Mouse (Mus musculus) cerebellum, adult 9-11 months (tissue): ENCODE data around the gene Rangrf.
"Not testable (repeated sequence)": the region's sequence is repeated elsewhere in the genome, so short reads cannot be mapped to it uniquely, and the experiment has no call there.

Experiments used
- DNase-seq: peaks from one replicate; pipeline ENCODE4 v3.0.0; 2022

Rangrf gene

GRCm38 (mm10) chr11:68975085-68975484 is at the start of gene Rangrf:
Gene Rangrf (minus strand): TSS chr11:68975185.
- DNase-seq = no peak

GRCm38 (mm10) chr11:69020691-69021090 is 45.7 kb upstream of the Rangrf start:
- DNase-seq = no peak

- DNase-seq = no peak
Observed at GRCm38 (mm10) chr11:69016755-69017154, 41.8 kb upstream of the Rangrf start.

- peak; percentile 92 for DNase-seq
Observed at GRCm38 (mm10) chr11:69015644-69016441, 40.9 kb upstream of the Rangrf start, which contains the start of gene Ctc1. Gene Ctc1 (plus strand): TSS chr11:69015911.

- peak; percentile 93 for DNase-seq
Observed at GRCm38 (mm10) chr11:69012071-69012601, 37.2 kb upstream of the Rangrf start.

- DNase-seq = not testable (repeated sequence)
Observed at GRCm38 (mm10) chr11:69011445-69011844, 36.5 kb upstream of the Rangrf start.

- DNase-seq = no peak
Observed at GRCm38 (mm10) chr11:69010400-69011323, 35.7 kb upstream of the Rangrf start.

GRCm38 (mm10) chr11:69009508-69009907 is 34.5 kb upstream of the Rangrf start:
- DNase-seq = no peak

- DNase-seq = peak; percentile 93
Observed at GRCm38 (mm10) chr11:69008182-69009121, 33.5 kb upstream of the Rangrf start, which contains the start of gene Pfas. Gene Pfas (minus strand): TSS chr11:69008460.

- DNase-seq = not testable (repeated sequence)
Observed at GRCm38 (mm10) chr11:69006575-69006974, 31.6 kb upstream of the Rangrf start.

- DNase-seq = no peak
Observed at GRCm38 (mm10) chr11:69005193-69005592, 30.2 kb upstream of the Rangrf start.

GRCm38 (mm10) chr11:69003592-69003991 is 28.6 kb upstream of the Rangrf start:
- DNase-seq = no peak

GRCm38 (mm10) chr11:69002782-69003181 is 27.8 kb upstream of the Rangrf start:
- not testable (repeated sequence) for DNase-seq

- DNase-seq = no peak
Observed at GRCm38 (mm10) chr11:68997080-68997479, 22.1 kb upstream of the Rangrf start.

- no peak for DNase-seq
Observed at GRCm38 (mm10) chr11:68994377-68994776, 19.4 kb upstream of the Rangrf start.

GRCm38 (mm10) chr11:68993122-68993521 is 18.1 kb upstream of the Rangrf start:
- DNase-seq = peak; percentile 75

- peak; percentile 85 for DNase-seq
Observed at GRCm38 (mm10) chr11:68988341-68988740, 13.4 kb upstream of the Rangrf start.

GRCm38 (mm10) chr11:68987365-68987882 is 12.4 kb upstream of the Rangrf start:
- peak; percentile 46 for DNase-seq

- DNase-seq = peak; percentile 69
Observed at GRCm38 (mm10) chr11:68982639-68983369, 7.8 kb upstream of the Rangrf start.

GRCm38 (mm10) chr11:68980919-68981318 is 5.9 kb upstream of the Rangrf start:
- DNase-seq = no peak

GRCm38 (mm10) chr11:68979320-68979733 is 4.3 kb upstream of the Rangrf start:
- no peak for DNase-seq
